Mouse (Mus musculus): Measurements from ENCODE around the gene Slc7a6.

The Slc7a6 gene

GRCm38 (mm10) chr8:106168356-106169016 is at the start of gene Slc7a6:
Gene Slc7a6, plus strand, starts transcription at chr8:106168857.
- DNase-seq (ENCODE audit: low spot score in 2 of 2) = peak; percentile 91 to 92

- DNase-seq (ENCODE audit: low spot score in 2 of 2) = no peak
Observed at GRCm38 (mm10) chr8:106123443-106123842, 45.2 kb upstream of the Slc7a6 start.

DNA sequence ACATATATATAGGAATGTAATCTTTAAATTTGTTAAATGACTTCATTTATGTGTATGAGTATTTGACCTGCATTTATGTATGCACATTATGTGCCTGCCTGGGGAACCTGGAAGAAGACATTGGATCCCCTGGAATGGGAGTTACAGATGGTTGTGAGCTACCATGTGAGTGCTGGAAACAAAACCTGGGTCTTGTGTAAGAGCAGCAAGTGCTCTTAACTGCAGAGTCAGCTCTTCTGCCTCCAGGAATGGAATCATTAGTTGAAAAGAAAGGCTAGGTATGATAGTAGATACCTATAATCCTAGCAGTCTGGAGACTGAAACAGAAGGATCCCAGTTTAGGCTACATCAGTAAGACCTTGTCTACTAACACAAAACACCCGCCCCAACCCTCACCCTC is 42.6 kb upstream of the Slc7a6 start:
- DNase-seq (ENCODE audit: low spot score in 2 of 2) = no peak

GRCm38 (mm10) chr8:106127054-106127453 is 41.6 kb upstream of the Slc7a6 start:
- no peak for DNase-seq (ENCODE audit: low spot score in 2 of 2)

- DNase-seq (ENCODE audit: low spot score in 2 of 2) = no peak
Observed at GRCm38 (mm10) chr8:106127882-106128410, 40.7 kb upstream of the Slc7a6 start.

GRCm38 (mm10) chr8:106129232-106129930 is 39.3 kb upstream of the Slc7a6 start:
- no peak for DNase-seq (ENCODE audit: low spot score in 2 of 2)

DNA sequence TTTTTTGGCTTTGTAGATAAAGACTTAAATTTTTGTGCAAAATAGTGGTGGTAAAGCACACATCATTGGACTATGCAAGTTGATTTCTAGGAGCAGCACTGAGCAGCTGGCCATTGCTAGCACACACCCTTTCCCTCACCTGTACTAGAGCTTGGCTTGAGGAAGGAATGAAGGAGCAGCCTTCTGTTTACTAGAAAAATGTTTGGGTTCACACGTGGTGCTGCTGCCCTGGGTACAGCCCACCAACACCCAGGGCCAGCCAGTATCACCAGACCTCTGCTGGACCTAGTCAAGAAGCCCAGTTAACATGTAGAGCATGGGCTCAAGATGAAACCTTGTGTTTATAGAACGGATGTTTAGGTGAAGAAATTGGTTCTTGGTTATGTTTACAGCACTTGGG is 38.7 kb upstream of the Slc7a6 start:
- DNase-seq (ENCODE audit: low spot score in 2 of 2) = no peak

DNA sequence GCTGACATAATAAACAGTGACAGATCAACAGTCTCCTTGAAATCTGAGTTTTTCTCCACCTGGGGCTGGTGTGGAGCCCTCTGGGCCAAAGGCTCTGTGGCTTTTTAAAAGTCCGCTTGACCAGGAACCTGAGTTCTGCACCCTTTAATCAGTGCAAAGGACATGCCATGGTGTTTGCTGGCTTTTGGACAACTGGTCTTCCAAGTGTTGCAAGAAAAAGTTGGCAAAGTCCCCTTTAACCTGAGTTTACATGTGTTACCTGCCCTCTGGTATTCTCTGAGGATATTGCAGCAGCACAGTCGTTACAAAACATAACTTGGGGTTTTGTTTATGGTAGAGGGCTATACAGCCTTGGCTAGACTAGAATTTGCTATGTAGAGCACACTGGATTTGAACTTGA is 38.2 kb upstream of the Slc7a6 start:
- DNase-seq (ENCODE audit: low spot score in 2 of 2) = peak in 1 of 2 experiments; percentile 13

DNA sequence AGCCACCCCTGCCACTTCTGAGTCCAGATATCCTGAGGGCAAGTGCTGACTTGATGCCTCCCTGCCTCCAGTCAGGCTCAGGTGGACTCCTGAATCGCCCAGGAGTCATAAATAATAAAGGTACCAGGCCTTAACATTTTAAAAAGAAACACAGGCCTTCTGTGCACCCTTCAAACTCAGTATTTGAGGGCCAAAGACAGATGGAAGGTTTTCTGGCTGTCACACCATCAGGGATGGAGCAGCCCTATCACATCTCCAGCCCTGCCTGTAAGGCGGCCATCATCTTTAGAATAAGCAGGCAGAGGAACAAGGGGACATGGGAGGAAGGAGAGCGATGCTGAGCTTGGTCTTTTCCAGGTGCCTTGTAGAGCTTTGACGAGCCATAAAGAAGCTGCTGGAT is 37.6 kb upstream of the Slc7a6 start:
- no peak for DNase-seq (ENCODE audit: low spot score in 2 of 2)

DNA sequence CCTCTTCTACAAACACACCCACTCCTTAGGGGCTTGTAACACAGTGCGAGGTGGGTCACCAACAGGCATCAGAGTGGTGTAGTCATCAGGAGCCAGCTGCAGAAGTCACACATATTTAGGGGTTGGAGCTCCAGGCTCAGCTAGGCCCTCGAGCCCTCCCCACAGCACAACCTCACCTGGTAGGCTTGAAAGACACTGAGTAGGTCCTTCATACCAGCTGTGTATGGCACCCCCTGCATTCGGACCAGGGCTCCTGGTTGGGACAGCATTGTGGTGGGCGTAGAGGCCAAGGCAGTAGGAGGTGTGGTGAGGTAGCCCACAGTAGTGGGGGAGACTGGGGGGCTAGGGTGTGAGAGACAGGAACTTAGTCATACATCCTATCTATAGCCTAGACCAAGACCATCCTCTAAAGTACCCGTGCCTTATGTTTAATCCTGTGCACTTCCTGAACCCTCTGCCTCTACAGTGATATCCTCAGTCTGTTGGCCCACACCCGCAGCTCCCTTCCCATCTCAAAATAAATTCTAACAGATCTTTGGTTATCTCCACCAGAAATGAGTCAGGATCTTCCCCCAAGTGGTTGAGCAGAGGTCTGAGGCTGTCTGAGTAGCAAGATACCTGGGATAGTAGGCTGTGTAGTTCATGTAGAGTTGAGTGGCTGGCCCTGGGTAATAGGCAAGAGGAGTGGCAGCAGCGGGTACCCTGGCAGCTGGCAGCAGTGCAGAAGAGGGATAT is 37.0 kb upstream of the Slc7a6 start:
- no peak for DNase-seq (ENCODE audit: low spot score in 2 of 2)

- DNase-seq (ENCODE audit: low spot score in 2 of 2) = no peak
Observed at GRCm38 (mm10) chr8:106132356-106132755, 36.3 kb upstream of the Slc7a6 start.

GRCm38 (mm10) chr8:106133526-106133925 is 35.1 kb upstream of the Slc7a6 start:
- DNase-seq (ENCODE audit: low spot score in 2 of 2) = no peak

- no peak for DNase-seq (ENCODE audit: low spot score in 2 of 2)
Observed at GRCm38 (mm10) chr8:106133946-106134345, 34.7 kb upstream of the Slc7a6 start.

DNA sequence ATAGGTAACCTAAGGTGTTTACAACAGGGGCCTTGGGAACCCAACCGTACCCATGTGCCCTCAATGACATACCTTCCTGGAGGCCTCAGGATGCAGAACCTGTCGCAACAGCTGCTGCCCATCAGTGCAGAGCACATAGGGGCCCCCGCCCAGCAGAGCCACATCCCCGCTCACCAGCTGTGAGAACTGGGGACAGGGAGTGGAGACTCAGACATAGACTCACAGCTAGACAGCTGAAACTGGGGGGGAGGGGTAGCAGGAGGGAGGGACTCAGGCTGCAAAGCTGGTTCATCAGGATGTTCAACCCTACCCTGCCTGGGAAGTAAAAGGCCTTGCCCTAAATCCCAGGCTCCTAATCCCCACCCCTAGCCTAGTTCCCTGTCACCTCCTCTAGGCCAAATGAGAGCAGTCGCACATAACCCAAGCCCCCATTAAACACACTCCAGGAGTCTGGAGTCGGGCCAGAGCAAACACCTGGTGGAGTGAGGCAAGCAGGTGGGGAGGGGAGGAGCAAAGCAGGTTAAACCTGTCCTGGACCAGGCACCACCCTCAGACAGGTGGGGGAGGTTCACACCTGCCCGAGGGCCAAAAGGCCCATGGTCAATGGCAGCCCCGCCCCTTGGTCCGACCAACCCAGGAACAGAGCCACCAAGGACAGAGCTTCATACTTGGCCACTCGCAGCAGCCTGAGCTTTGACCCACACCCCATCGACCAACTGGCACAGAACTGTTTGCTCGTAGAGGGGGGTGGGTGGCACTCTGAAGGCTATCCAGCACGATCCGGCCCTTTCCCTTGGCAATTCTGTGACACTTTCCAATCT is 33.7 kb upstream of the Slc7a6 start:
- DNase-seq (ENCODE audit: low spot score in 2 of 2) = no peak

GRCm38 (mm10) chr8:106135672-106136071 is 33.0 kb upstream of the Slc7a6 start:
- DNase-seq (ENCODE audit: low spot score in 2 of 2) = no peak

- DNase-seq (ENCODE audit: low spot score in 2 of 2) = no peak
Observed at GRCm38 (mm10) chr8:106136156-106137130, 32.2 kb upstream of the Slc7a6 start, which contains the start of gene Esrp2. Gene Esrp2, minus strand, starts transcription at chr8:106136974.

DNA sequence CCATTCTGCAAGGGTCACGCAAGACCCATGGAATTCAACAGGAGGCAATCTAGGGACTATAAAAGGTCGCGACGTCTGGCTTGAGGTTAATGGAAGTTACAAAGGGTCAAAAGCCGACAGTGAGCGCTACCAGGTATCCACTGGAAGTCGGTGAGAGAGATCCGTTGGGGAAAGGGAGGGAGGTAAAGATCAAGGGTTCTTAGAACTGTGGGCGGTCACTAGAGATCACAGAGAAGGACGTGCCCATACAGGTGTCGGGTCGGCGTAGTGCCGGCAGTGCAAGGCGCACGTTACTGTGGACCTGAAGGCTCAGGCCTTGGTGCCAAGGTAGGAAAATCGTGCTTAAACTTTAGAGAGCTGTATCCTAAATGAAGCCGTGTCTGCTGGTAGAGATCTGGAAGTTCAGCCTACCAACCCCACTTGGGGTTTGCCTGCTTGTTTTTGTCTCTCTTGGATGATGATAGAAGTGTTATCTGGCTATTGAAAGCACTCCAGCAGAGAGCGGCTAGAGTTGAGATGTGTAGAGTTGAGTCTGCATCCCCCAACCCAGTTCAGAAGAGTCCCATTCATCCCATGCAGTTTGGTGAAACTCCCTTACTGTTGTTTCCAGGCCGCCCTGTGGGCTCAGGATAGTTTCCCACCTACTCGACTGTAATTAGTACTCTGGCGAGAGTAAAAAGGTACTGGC is 31.3 kb upstream of the Slc7a6 start:
- DNase-seq (ENCODE audit: low spot score in 2 of 2) = no peak

DNA sequence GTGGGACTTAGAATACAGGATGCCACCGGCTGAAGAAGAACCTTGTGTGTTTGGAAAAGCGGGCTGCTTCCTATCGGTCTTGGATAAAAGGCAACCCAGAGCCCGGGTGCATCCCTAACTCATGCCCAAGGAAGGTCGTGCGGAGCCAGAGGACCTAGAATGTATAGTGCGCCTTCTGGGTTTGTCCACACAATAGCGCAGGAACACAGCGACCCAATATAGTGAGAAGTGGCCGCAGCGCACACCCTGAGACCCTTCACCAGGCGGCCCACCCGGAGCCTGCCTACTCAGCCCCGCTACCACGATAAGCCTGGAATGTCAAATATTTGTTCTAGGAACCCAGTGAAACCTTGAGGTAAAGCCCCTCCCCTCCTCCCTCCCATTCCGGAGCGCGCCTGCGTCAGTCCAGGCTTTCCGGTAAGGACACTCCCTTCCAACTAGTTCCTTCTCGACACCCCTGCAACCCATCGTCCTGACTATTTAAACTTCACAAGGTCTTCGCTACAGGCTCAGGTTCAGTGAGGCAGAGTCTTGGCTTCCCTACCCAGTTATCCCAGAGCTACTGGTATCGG is 30.7 kb upstream of the Slc7a6 start:
- DNase-seq (ENCODE audit: low spot score in 2 of 2) = peak in 1 of 2 experiments; percentile 54

DNA sequence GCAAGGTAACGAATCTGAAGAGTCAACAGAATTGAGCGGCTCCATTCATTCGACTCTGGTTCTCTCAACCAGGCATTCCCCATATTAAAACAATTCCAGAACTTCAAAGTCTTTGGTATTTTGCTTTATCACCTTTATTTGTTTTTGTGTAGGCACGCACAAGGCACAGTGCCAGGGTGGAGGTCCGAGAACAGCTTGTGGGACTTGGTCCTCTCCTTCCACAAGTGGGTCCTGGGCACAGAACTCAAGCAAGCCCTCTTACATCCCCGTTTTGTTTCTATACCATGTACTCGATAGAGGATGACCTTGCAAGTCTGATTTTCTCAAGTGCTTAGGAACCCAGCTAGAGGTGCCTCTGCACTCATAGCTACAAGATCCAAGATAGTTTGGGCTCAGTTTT is 30.0 kb upstream of the Slc7a6 start:
- DNase-seq (ENCODE audit: low spot score in 2 of 2) = no peak
